Mouse (Mus musculus) liver, postnatal 0 days (tissue): ENCODE measurements around the gene Wsb1.

ENCODE experiments used
- CTCF ChIP-seq: sonication (generic); IDR thresholded peaks from 2 replicates; pipeline ENCODE4 v1.5.1; 2016; ENCODE audit warnings: antibody characterized with exemption, low read depth
- EP300 ChIP-seq: IDR thresholded peaks from 2 replicates; pipeline ENCODE4 v1.6.1; 2016; ENCODE audit warnings: antibody characterized with exemption, low read depth, mild to moderate bottlenecking

DNA sequence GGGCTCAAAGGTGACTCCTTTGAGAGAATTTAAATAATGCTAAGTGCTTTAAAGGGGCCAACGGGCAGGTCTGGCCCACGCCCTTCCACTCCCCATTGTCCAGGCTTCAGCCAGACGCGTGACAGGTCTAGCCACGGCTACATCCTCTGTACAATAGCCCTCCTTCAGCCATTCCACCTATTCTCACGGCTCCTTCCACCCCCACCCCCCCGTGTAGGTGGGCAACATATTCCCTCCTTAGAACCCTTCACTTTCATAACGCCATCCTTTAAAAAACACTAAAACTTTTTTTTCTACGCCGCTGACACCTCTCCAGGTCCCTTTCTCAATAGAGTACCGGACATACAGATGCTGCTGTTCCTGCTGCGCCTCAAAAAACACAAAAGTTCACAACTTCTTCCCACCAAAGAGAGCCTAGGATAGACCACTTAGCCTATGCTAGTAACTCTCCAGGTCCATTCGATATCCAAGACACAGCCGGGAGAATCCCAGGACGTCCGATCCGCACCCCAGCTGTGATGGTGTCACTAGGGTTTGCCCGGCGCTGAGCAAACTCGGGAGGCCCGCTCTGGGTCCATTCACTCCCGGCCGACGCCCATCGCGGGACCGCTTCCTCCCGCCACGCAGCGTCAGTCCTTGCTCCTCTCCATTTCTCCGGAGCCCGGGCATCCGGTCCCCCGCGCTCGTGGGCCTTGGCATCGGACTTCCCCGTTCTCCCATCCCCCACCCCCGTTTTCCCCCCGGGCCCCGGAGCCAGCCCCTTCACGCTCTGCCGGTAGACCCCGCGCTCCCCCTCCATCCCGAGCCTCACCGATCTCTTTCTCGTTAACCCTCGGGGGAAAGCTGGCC, 705 bp downstream of the Wsb1 start:
- TF ChIP-seq CTCF (no peak), EP300 (no peak)
